Mouse (Mus musculus) CH12.LX (cell line): ENCODE measurements around the gene Gm609. TPM values are rescaled to one million over a fixed set of nuclear protein-coding genes. Genes with fewer than 3 reads are reported as not detected.
"Not testable (repeated sequence)": the region's sequence is repeated elsewhere in the genome, so short reads cannot be mapped to it uniquely, and the experiment has no call there.

ENCODE experiments used
- DNase-seq: peaks from one replicate; pipeline ENCODE4 v3.0.0-alpha.2; 2013; ENCODE audit errors: extremely low read depth
- H3K27ac ChIP-seq: 2 replicates; pipeline ENCODE4 v1.5.1; 2012; ENCODE audit warnings: low read depth, mild to moderate bottlenecking, control low read depth, moderate library complexity; ENCODE audit not compliant: insufficient read depth
- H3K27me3 ChIP-seq: replicated peaks from 2 replicates; pipeline ENCODE3; 2012; ENCODE audit warnings: inconsistent platforms
- H3K36me3 ChIP-seq, 2 experiments: replicated peaks in 1 of 2; 2 replicates each; pipeline versions ENCODE3 to v1.6.1; 2012; ENCODE audit warnings: inconsistent platforms in 1 of 2, low read length in 1 of 2, mild to moderate bottlenecking in 1 of 2, mixed read lengths in 1 of 2, moderate library complexity in 1 of 2; ENCODE audit not compliant: control insufficient read depth in 1 of 2, insufficient read depth in 1 of 2
- H3K4me1 ChIP-seq, 2 experiments: 2 replicates each; pipeline ENCODE4 v1.6.1; 2012; ENCODE audit warnings: inconsistent platforms in 1 of 2, moderate library complexity in 1 of 2; ENCODE audit not compliant: insufficient read depth in 2 of 2, control insufficient read depth in 1 of 2
- H3K4me2 ChIP-seq: 2 replicates; pipeline ENCODE4 v1.6.1; 2012; ENCODE audit warnings: low read depth, mild to moderate bottlenecking, control low read depth; ENCODE audit not compliant: poor library complexity, insufficient read depth, severe bottlenecking
- H3K4me3 ChIP-seq, 3 experiments: fragments of 150-350 bp in 1 of 3; sonication (generic) in 1 of 3; replicated peaks in 1 of 3; 2 replicates each; pipeline versions ENCODE3 to v1.5.1; 2011 to 2012; ENCODE audit warnings: low read depth in 2 of 3, low read length in 2 of 3, mild to moderate bottlenecking in 2 of 3, moderate library complexity in 2 of 3, control low read depth in 1 of 3, improper control_type of control experiment in 1 of 3, inconsistent platforms in 1 of 3, mixed read lengths in 1 of 3; ENCODE audit not compliant: poor library complexity in 1 of 3
- H3K79me2 ChIP-seq: replicated peaks from 2 replicates; pipeline ENCODE4 v1.6.1; 2012; ENCODE audit warnings: mild to moderate bottlenecking, moderate library complexity; ENCODE audit not compliant: control insufficient read depth, poor library complexity, insufficient read depth, severe bottlenecking; ENCODE audit errors: extremely low read depth
- H3K9ac ChIP-seq: 2 replicates; pipeline ENCODE4 v1.6.1; 2012; ENCODE audit warnings: low read depth, mild to moderate bottlenecking, control low read depth, moderate library complexity; ENCODE audit not compliant: insufficient read depth
- H3K9me3 ChIP-seq: replicated peaks from 2 replicates; pipeline ENCODE3; 2012; ENCODE audit warnings: low read length, inconsistent platforms, mixed read lengths
- CHD1 ChIP-seq: IDR thresholded peaks from 2 replicates; pipeline ENCODE4 v1.6.1; 2012; ENCODE audit warnings: low read depth, low read length, improper control_type of control experiment, inconsistent platforms
- CHD2 ChIP-seq: IDR thresholded peaks from 2 replicates; pipeline ENCODE4 v1.6.1; 2011; ENCODE audit warnings: low read length, improper control_type of control experiment
- JUN ChIP-seq: IDR thresholded peaks from 2 replicates; pipeline ENCODE4 v1.6.1; 2011; ENCODE audit warnings: low read depth, mild to moderate bottlenecking, low read length, improper control_type of control experiment, moderate library complexity; ENCODE audit not compliant: insufficient read depth
- KAT2A ChIP-seq: IDR thresholded peaks from 2 replicates; pipeline ENCODE4 v1.6.1; 2012; ENCODE audit warnings: low read length, improper control_type of control experiment, inconsistent platforms; ENCODE audit not compliant: insufficient replicate concordance
- MAZ ChIP-seq: IDR thresholded peaks from 2 replicates; pipeline ENCODE4 v1.6.1; 2012; ENCODE audit warnings: low read depth, mild to moderate bottlenecking, inconsistent platforms, low read length, improper control_type of control experiment, moderate library complexity
- MEF2A ChIP-seq: IDR thresholded peaks from 2 replicates; pipeline ENCODE4 v1.6.1; 2014; ENCODE audit warnings: low read depth, mild to moderate bottlenecking, inconsistent platforms, low read length, improper control_type of control experiment, borderline replicate concordance
- MXI1 ChIP-seq: IDR thresholded peaks from 2 replicates; pipeline ENCODE4 v1.6.1; 2011; ENCODE audit warnings: mild to moderate bottlenecking, low read depth, low read length, improper control_type of control experiment
- NELFE ChIP-seq: IDR thresholded peaks from 2 replicates; pipeline ENCODE4 v1.6.1; 2011; ENCODE audit warnings: low read depth, low read length, improper control_type of control experiment
- NRF1 ChIP-seq: IDR thresholded peaks from 2 replicates; pipeline ENCODE4 v1.6.1; 2014; ENCODE audit warnings: low read depth, mild to moderate bottlenecking, inconsistent platforms, low read length, improper control_type of control experiment, moderate library complexity
- PAX5 ChIP-seq: IDR thresholded peaks from 2 replicates; pipeline ENCODE4 v1.6.1; 2012; ENCODE audit warnings: low read length, inconsistent platforms, mixed read lengths
- TBP ChIP-seq: conservative IDR thresholded peaks from 2 replicates; pipeline ENCODE4 v1.6.1; 2011; ENCODE audit warnings: low read depth, low read length, improper control_type of control experiment
- dilution Hi-C: fragments of 300-500 bp; cut with MboI; formaldehyde crosslinking; loops from 2 replicates; pipeline ENCODE4 v1.14.3; 2020; ENCODE audit warnings: low sequenced_read_pairs; ENCODE audit not compliant: extremely low pct_unique_long_range_greater_than_20kb, extremely low pct_ligation_motif_present
- in situ Hi-C: fragments of 300-500 bp; cut with MboI; formaldehyde crosslinking; loops from 3 replicates; pipeline ENCODE4 v1.14.3; 2019; ENCODE audit warnings: low sequenced_read_pairs, low pct_ligation_motif_present, low pct_unique_long_range_greater_than_20kb, mixed read lengths
- polyA plus RNA-seq: library from polyadenylated mRNA; unstranded; fragments of >175 nt; gene quantifications from 2 replicates; pipeline ENCODE4 v1.2.1, GENCODE M21; 2012; ENCODE audit warnings: low read depth; ENCODE audit not compliant: insufficient read length
- total RNA-seq, 2 experiments: library from RNA; depleted of rRNA; stranded (reverse); fragments of 300-350 nt in 1 of 2; fragments of >200 nt in 1 of 2; gene quantifications; 2 replicates each; pipeline ENCODE4 v1.2.3; 2012 to 2014

Gm609 gene
- total and polyA plus RNA-seq, 3 experiments, result 0.04 TPM; not detected in 2

GRCm38 (mm10) chr16:45525551-45525950 is 32.8 kb upstream of the Gm609 start:
- H3K4me2 ChIP-seq, result no peak overlapping the region
- no peak for TF ChIP-seq MAZ
- H3K9ac ChIP-seq, result no peak overlapping the region
- no peak overlapping the region for H3K4me3 ChIP-seq
- H3K4me1 ChIP-seq, result peaks cover 0 to 12% of the 10 kb centered on the region in 2 experiments; a peak in 2 of 4 replicates
- dilution Hi-C loops (no loop called here), in situ Hi-C loops (no loop called here)
- H3K9me3 ChIP-seq, result no peaks in the 10 kb centered on the region
- DNase-seq, result no peak
- no peak overlapping the region for H3K27ac ChIP-seq
- H3K36me3 ChIP-seq, result no peaks in the 10 kb centered on the region
- H3K27me3 ChIP-seq, result no peaks in the 10 kb centered on the region
- no peaks in the 10 kb centered on the region for H3K79me2 ChIP-seq

GRCm38 (mm10) chr16:45495326-45495725 is 2.6 kb upstream of the Gm609 start:
- H3K4me2 ChIP-seq, result no peak overlapping the region
- no peak for DNase-seq
- no peaks in the 10 kb centered on the region for H3K27me3 ChIP-seq
- in situ Hi-C loops, result no loop called here
- H3K79me2 ChIP-seq, result no peaks in the 10 kb centered on the region
- no peak for TF ChIP-seq PAX5
- no peak for TF ChIP-seq NRF1
- TF ChIP-seq KAT2A, result no peak
- no peak for TF ChIP-seq CHD1
- TF ChIP-seq JUN, result no peak
- TF ChIP-seq MXI1, result no peak
- TF ChIP-seq TBP, result no peak
- no peak for TF ChIP-seq MAZ
- H3K9me3 ChIP-seq, result no peaks in the 10 kb centered on the region
- no peak overlapping the region for H3K4me3 ChIP-seq
- H3K27ac ChIP-seq, result no peak overlapping the region
- dilution Hi-C loops, result no loop called here
- H3K36me3 ChIP-seq, result no peaks in the 10 kb centered on the region
- no peaks in the 10 kb centered on the region for H3K4me1 ChIP-seq
- no peak overlapping the region for H3K9ac ChIP-seq

GRCm38 (mm10) chr16:45476991-45477390 is 15.8 kb downstream of the Gm609 start:
- no peaks in the 10 kb centered on the region for H3K79me2 ChIP-seq
- dilution Hi-C loops, result no loop called here

GRCm38 (mm10) chr16:45471836-45472235 is 20.9 kb downstream of the Gm609 start:
- H3K4me1 ChIP-seq, dilution Hi-C loops, H3K4me3 ChIP-seq, DNase-seq, H3K27ac ChIP-seq, H3K4me2 ChIP-seq, H3K79me2 ChIP-seq, H3K9me3 ChIP-seq, H3K27me3 ChIP-seq, H3K36me3 ChIP-seq, in situ Hi-C loops, H3K9ac ChIP-seq: not testable (repeated sequence)

More at GRCm38 (mm10) chr16:45476991-45477390, 15.8 kb downstream of the Gm609 start:
- Histone ChIP-seq H3K4me3 (no peak overlapping the region), H3K27ac (no peak overlapping the region), H3K36me3 (no peaks in the 10 kb centered on the region), H3K27me3 (no peaks in the 10 kb centered on the region), H3K4me2 (no peak overlapping the region), H3K9me3 (no peaks in the 10 kb centered on the region), H3K4me1 (no peaks in the 10 kb centered on the region), H3K9ac (no peak overlapping the region)
- in situ Hi-C loops, result no loop called here
- no peak for DNase-seq
- TF ChIP-seq NELFE (no peak), CHD2 (no peak), MEF2A (no peak), TBP (no peak), MAZ (no peak)
